Mouse (Mus musculus) bone marrow, adult 2 months (tissue): ENCODE data around the gene Fam172a.

Experiments
- CTCF ChIP-seq: fragments of 200-500 bp; IDR thresholded peaks from 2 replicates; pipeline ENCODE4 v1.5.1; 2011; ENCODE audit warnings: low read length, control low read depth; ENCODE audit not compliant: control insufficient read depth, insufficient read depth
- POLR2A ChIP-seq: fragments of 200-500 bp; IDR thresholded peaks from 2 replicates; pipeline ENCODE4 v1.6.1; 2011; ENCODE audit warnings: low read depth, mild to moderate bottlenecking, control low read depth, low read length, borderline replicate concordance; ENCODE audit not compliant: control insufficient read depth

DNA sequence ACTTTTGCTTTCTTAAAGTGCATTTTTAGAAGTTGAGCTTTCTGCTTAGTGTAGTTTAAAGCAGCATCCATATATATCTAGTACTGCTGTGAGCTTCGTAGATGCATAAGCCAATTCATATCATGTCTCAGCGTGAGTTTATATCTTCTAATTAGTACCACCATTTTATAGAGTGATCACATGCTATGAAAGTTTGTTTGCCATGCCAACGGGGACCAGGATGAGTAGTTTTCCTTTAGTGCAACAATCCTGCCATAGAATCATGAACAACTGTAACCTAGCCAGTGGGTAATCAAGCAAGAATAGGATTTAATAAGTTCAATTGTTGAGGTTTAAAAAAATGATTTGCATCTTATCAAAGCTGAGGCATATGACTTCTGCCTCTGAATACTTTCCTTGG, 398.8 kb downstream of the Fam172a start:
- TF ChIP-seq CTCF (no peak), POLR2A (no peak)
